Mouse (Mus musculus) left cerebral cortex, postnatal 4 days (tissue): ENCODE data around the gene Dag1. TPM values are rescaled to one million over a fixed set of nuclear protein-coding genes. Genes with fewer than 3 reads are reported as not detected.

Source experiments
- DNase-seq: peaks from one replicate; pipeline ENCODE4 v3.0.0-alpha.2; 2022
- intact Hi-C: fragments of 180-260 bp; cut with DNase I; formaldehyde crosslinking; loops from one replicate; pipeline ENCODE4 v1.15.1; 2025
- total RNA-seq, 2 experiments: library from RNA; stranded (reverse); gene quantifications; 2 replicates each; pipeline ENCODE4 v1.2.3; 2021

Dag1 gene
- total RNA-seq, 2 experiments from 2014 or later = 121 to 127 TPM

DNA sequence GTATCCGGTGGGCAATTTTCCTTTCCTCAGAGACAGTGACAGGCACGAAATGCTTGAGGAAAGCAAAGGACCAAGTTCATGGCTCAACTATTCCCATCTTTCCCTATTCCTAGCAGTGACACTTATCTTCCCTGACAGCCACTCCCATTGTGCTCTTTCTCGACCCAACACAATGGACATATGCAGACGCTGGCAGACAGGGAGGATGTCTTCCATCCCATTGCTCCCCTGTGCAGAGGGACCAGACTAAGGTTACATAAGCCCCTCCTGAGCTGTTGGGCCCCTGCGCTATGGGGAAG is 74.3 kb downstream of the Dag1 start:
- DNase-seq = no peak
- intact Hi-C loops = no loop called here

DNA sequence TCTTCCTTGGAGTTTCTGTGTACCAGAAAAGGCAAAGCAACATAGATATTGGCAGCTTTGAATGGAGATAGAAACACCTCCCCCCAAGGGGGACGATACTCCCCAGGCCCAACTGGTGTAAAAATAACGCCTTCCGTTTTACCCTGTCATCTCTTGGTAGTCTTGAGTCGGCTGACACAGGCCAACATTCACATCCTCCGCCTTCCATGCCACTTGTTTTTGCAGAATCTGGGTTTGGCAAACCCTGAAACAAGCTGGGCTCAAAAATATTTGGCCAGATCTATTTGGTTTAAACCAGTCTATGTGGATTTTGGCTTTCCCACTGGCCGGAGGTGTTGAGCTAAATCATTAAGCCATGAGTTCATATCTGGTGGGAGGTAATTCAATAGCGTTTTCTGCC is 74.7 kb downstream of the Dag1 start:
- intact Hi-C loops = no loop called here
- DNase-seq = no peak

DNA sequence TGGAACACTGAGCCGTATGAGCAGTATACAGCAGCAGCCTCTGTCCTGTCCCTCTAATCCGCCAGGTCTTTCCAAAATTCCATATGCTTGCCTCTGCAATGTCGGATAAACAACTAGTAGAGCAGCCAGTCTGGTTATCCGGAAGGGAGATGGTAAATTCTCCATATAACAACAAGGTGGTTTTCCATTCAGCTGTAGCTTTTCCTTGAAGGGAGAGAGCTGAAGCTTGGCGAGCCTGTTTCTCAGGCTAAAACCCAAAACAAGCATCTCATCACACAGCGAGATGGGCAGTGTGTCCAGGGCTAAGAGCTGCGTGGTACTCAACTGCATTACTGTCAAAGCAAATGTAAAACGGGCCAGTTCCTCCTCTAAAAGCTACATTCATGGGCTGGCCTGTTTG is 75.2 kb downstream of the Dag1 start:
- intact Hi-C loops = no loop called here
- DNase-seq = no peak

DNA sequence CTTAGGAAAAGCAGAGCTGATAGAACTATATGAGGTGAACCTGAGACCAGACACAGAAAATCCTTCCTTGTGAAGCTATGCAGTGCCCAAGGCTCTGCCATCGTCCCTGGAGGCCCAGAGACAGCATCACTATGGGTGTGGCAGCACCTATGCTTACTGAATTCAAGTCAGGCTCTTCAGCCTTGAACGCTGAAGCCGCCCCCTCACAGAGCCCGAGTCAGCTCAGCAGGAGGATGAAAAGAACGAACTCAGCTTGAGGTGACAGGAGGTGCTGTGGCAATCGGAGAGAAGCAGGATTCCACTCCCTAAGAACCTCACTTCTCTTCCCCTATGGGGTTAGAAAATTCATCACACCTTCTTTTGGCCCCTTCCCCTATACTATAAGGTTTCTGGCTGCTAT is 76.1 kb downstream of the Dag1 start:
- intact Hi-C loops = no loop called here

DNA sequence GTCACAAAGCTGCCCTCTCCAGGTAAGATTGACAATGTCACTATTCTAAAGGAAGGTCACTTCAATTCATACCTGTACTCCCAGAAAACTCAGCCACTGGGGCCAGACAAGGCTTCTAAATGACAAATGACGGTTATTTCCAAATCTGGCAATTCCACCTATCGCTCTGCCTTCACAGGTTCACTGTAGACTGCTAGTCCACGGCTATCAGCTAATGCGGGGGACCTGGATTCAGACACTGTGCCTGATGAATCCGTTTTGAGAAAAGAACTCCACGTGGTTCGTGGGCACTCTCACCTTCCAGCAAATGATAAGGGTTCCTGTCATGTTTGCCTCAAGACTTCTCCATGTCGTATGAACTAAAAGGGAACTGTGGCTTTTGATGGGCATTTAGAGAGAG is 78.0 kb downstream of the Dag1 start:
- intact Hi-C loops = no loop called here
- DNase-seq = no peak

More for the DNA sequence above, 76.1 kb downstream of the Dag1 start:
- no peak for DNase-seq

DNA sequence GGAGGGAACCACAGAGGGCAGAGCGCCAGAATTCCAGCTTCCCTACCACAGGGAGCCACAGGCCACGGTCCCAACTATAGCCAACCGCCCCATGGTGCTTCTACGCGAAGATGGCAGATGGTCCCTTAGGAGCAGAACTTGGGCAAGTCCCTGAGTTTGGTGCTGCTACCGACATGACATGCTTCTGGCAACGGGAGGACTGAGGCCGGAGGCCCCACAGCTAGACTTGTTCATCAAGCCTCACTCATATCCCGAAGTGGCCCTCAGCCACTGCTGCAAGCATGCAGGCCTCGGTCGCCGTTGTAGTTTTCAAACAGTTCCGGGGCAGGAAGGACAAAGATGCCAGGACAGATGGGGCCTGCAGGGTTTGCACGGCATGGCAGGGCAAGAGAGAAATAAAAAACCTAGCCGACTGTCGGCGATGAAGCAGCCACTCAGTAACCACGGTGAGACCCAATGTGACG is 80.2 kb downstream of the Dag1 start:
- intact Hi-C loops = no loop called here
- no peak for DNase-seq

DNA sequence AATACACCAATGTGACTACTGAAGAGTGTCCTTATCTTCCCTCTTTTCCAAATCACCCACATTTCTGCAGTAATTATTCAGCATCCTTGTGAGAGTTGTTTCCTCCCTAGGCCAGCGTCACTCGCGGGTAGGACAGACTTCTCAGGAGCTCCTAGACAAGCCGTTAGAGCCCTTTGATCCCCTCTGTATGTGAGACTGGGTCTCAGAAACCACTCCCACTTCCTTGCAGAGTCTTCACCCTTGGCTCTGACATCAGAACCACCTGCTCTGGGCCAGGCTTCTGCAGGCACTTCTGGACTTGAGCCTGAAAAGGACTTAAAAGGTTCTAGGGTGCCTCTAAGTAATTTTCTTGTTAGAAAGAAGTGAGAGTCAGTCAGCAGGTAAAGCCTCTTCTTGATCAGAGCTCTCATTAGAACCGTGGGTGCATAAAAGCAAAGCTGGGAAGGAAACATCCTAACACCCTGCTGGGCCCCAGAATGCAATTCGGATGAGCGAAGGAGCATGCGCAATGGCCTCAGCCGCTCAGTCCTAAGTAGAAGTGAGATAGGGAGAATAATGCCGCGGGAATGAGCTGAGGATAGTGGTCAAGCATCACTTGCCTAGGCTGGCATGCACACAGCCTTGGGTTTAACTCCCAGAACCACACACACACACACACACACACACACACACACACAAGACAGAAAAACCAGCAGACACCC is 80.8 kb downstream of the Dag1 start:
- intact Hi-C loops = no loop called here
- DNase-seq = no peak

DNA sequence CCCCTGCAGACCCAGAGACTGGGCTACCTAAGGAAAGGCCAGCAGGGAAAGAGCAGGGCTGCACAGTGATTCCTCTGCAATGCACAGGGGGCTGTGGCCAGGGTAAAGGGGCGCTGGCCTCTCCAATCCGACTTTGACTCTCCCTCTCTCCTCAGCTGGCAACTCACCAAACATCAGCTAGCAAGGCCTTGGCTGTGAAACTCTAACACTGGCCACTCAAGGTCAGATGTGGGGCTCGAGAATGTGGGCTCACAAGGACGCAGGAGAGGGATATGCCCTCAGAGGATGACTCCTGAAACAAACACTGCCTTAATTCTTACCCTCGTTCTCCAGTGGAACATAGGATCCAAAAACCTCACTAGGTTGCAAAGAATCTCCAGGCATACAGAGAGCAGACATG is 85.4 kb downstream of the Dag1 start:
- intact Hi-C loops = no loop called here
- DNase-seq = no peak

DNA sequence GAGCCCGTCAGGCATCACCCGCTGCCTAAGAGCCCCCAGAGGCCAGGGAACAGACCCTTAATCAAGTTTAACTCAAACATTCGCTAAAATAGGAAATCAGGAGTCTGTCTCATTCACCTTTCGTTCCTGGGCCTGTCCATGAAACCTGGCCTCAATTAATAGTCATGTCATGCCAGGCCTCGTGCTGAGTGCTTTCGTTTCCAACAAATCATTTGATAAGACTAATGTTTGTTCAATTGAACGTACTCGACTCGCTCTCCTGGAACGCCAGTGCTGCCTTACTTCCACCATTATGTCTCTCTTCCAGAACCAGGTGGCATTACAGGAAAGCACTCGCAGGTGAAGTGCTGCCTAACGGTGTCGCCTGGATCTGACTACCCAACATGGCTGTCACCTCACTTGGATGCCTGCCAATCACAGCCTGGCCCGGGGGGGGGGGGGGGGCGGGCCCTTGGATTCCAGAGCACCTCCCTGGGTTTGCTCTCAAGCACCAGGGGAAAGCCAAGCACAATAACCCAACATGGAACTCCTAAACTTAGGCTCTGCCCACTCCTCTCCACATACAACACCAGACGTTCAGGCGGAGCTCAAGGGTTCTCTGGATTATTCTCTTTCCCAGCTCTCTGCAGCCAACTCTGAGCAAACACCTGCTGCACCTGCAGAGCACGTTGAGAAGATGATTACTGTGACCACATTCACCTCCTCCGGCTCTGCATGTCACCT is 88.5 kb downstream of the Dag1 start:
- intact Hi-C loops = no loop called here

DNA sequence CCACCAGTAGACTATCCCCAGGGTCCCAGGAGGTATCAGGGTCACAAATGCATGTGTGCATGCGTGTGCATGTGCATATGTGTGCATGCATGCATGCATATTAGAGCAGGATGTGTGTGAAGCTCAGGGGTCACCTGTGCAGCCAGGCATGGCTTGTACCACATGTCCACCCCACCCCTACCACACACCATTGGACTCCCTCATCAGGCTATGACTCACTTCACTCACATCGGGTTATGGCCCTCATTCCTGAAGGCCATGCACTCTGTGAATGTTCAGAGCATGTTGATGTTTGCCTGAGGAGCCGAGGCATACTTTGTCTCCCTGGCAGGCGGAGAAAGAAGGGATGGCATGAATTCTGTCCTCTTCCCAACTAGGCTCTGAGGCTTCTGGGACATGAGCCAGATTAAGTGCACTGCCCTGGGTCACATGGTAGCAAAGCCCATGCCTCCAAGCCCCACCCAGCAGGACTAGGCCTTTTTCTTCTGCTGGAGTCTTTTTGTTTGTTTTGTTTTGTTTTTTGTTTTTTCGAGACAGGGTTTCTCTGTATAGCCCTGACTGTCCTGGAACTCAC is 90.9 kb downstream of the Dag1 start:
- no peak for DNase-seq
- intact Hi-C loops = no loop called here

More for the DNA sequence above, 88.5 kb downstream of the Dag1 start:
- DNase-seq = no peak

DNA sequence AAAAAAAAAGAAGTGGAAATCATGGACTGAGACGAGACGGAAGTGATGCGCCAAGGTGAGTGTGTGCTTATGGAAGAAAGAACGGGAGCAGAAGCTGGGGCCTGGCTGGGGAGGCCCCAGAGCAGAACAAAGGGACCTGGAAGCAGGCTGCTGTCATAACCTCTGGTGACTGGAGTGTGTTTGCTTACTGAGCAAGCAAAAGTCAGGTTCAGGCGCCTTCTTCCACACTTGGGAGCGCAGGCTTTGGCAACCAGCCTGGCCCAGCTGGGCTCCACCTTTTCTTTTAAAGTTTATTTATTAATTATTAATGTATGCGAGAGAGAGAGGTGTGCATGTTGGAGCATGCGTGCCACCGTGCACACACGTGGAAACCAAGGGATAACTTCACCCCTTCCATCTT is 94.0 kb downstream of the Dag1 start:
- no peak for DNase-seq
- intact Hi-C loops = no loop called here

DNA sequence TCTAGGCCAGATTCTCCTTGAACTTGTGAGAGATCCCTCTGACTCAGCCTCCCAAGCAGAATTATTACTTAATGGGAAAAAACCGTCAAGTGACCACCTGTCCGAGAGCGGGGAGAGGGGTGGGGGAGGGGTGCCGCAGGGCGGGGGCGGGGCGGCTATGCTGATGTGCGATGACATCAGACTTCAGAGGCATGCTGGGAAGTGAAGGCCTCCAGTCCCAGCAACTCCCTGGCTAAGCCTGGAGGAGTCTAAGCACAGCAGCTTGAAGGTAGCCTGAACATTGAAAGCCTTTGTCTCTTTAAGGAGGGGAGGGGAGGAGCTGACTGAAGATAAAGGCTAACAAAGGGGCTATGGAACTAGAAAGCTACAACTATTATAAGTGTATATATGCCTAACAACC is 98.6 kb downstream of the Dag1 start:
- intact Hi-C loops = no loop called here
- DNase-seq = no peak

DNA sequence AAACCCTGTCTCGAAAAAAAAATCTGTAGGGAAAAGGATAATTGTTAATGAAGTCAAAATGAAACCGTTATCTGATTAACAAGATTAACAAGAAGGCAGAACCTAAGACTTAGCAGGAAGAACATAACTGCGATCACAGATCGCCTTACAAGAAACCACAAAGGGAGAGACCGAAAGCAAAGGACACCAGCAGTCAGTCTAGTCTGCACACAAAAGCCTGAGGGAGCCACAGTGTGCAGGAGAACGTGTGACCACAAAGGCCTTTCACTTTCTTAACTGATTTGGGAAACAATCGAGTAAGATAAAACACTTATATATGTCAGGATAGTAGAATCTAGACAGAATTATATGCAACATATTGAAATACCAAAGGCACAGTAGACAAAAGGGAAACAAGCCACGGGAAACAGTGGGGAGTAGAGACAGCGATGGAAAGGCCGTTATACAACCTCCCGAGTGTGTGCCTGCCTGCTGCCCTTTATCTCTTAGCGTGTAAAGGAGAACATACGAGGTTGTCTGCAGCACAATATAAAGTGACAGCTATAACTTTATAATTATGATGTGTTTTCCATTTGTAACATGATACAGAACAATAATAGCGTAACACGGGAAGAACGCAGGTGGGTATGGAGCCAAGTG is 100.0 kb downstream of the Dag1 start:
- intact Hi-C loops = no loop called here
- no peak for DNase-seq

DNA sequence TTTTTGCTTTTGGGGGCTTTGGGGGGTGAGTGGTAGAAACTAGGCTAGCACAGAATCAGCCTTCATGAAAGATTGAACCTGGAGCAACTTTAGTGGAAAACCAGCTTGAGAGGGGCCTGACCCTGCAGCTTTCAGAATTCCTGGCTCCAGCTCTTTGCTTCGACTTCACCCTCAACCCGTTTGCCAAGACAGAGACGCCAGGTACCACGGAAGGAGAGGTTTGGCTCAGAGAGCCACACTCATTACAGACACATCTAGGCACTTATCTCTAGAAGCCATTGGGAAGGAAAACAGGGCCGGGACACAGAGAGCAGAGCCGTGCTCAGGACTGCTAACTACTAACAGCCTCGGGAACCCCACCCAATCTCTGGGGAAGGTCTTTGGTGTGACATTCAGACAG is 105.9 kb downstream of the Dag1 start:
- DNase-seq = no peak
- intact Hi-C loops = no loop called here

DNA sequence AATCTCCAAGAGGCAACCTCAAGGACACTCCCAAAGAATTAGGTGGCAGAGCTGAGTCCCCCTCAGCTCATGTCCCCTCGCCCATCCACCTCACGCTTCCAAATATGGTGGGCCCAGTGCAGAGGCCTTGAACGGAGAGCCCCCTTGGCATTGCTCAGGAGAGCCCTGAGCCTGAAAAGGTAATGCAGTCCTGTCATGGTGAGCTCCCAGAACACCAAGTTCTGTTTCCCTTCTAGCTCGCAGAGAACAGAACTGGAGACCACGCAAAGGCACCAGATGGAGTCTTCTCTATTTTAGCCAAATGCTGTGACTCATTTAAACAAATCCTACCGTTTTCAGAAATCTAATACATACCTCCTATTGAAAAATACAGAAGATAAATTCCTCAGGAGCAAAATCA is 106.3 kb downstream of the Dag1 start:
- intact Hi-C loops = no loop called here
- DNase-seq = no peak

DNA sequence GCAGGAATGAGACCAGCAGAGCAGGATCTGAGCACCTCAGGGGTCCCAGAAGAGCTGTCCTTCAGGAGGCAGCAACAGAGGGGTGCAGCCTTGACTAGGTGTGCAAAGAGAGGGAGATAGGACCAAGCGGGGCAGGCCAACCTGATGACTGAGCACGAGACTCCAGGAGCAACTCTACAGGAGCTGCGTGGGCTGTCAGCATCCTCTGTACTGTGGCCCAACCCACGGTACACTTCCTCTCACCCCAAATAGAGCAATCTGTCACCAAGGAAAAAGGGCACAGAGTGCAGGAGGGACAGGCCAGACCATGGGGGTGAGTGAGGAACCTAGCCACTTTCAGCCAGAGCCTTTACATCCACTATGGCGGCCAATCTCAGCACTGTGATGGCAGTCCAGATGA is 107.0 kb downstream of the Dag1 start:
- intact Hi-C loops = no loop called here
- no peak for DNase-seq

DNA sequence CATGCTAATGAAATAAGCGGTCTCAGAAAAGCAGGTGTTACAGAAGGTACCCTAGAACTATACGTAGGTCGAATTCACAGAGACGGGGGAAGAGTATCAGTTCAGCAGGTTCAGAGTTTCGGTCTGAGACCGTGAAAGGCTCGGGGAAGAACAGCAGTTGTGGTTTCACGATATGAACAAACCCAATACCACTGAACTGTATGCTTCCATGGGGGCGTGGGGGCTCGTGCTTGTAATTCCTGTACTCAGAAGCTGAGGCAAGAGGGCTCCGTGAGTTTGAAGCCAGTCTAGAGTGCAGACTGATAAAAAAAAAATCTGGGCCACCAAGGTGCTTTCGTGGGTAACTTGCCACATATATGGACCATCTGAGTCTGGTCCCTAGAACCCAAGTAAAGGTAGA is 108.9 kb downstream of the Dag1 start:
- DNase-seq = no peak
- intact Hi-C loops = no loop called here

Other genes with a start within 250 kb of the Dag1 start
- gene Gmppb, start 214.7 kb downstream of the Dag1 start, total RNA-seq = 10 to 100 TPM; 15.2 to 15.5 TPM
- 1 to 10 TPM; 1.6 to 2.8 TPM for gene Amigo3, start 210.8 kb downstream of the Dag1 start, total RNA-seq
- not detected for gene Mst1, start 183.5 kb downstream of the Dag1 start, total RNA-seq
- gene Rnf123, start 180.6 kb downstream of the Dag1 start, total RNA-seq = 10 to 100 TPM; 92.5 to 93.8 TPM
- gene Apeh, start 169.4 kb downstream of the Dag1 start, total RNA-seq = 10 to 100 TPM; 46.1 to 50.1 TPM
- 10 to 100 TPM; 70.4 to 74.5 TPM for gene Bsn, start 73.6 kb downstream of the Dag1 start, total RNA-seq
- 100 to 1,000 TPM; 101 to 118 TPM for gene Nicn1, start 26.5 kb upstream of the Dag1 start, total RNA-seq
- 10 to 100 TPM; 25.0 to 26.7 TPM for gene Amt, start 32.9 kb upstream of the Dag1 start, total RNA-seq
- 100 to 1,000 TPM; 191 to 205 TPM for gene Rhoa, start 42.2 kb upstream of the Dag1 start, total RNA-seq
- gene Tcta, start 42.2 kb upstream of the Dag1 start, total RNA-seq = 10 to 100 TPM; 30.0 to 35.6 TPM
- gene Gpx1, start 74.9 kb upstream of the Dag1 start, total RNA-seq = 100 to 1,000 TPM; 113 to 116 TPM
- 100 to 1,000 TPM; 142 to 150 TPM for gene Usp4, start 83.9 kb upstream of the Dag1 start, total RNA-seq
- gene 1700102P08Rik, start 128.8 kb upstream of the Dag1 start, total RNA-seq = 1 to 10 TPM; 3.6 to 4.9 TPM
- under 1 TPM in 1 of 2 experiments, not detected in 1; 0.42 TPM for gene Ccdc36, start 164.5 kb upstream of the Dag1 start, total RNA-seq
- not detected for gene BC048562, start 172.5 kb upstream of the Dag1 start, total RNA-seq
- gene Ccdc71, start 196.6 kb upstream of the Dag1 start, total RNA-seq = 10 to 100 TPM; 44.3 to 45.7 TPM
- gene Klhdc8b, start 197.6 kb upstream of the Dag1 start, total RNA-seq = 10 to 100 TPM; 32.7 to 37.9 TPM
- gene Lamb2, start 215.8 kb upstream of the Dag1 start, total RNA-seq = 10 to 100 TPM; 29.2 to 29.9 TPM
- 100 to 1,000 TPM; 111 to 124 TPM for gene Usp19, start 226.6 kb upstream of the Dag1 start, total RNA-seq
- 100 to 1,000 TPM in 1 of 2 experiments, 10 to 100 TPM in 1; 98.2 to 112 TPM for gene Qars, start 243.7 kb upstream of the Dag1 start, total RNA-seq